Mouse (Mus musculus) brain, embryonic 14.5 days (tissue): ENCODE data around the gene Negr1.

Experiments
- CTCF ChIP-seq: fragments of 200-500 bp; IDR thresholded peaks from 2 replicates; pipeline ENCODE4 v1.5.1; 2012; ENCODE audit warnings: inconsistent platforms, mild to moderate bottlenecking, moderate library complexity, borderline replicate concordance; ENCODE audit not compliant: insufficient read depth, insufficient read length; ENCODE audit errors: extremely low read depth
- POLR2A ChIP-seq: fragments of 200-500 bp; IDR thresholded peaks from 2 replicates; pipeline ENCODE4 v1.6.1; 2012; ENCODE audit warnings: mild to moderate bottlenecking, inconsistent platforms, borderline replicate concordance; ENCODE audit not compliant: poor library complexity, insufficient read depth, insufficient read length, severe bottlenecking; ENCODE audit errors: extremely low read depth

GRCm38 (mm10) chr3:157031513-157032142 lies 470.0 kb downstream of the Negr1 start:
- TF ChIP-seq CTCF (no peak), POLR2A (no peak)
